Mouse (Mus musculus): Measurements from ENCODE around the gene Kdelr1.
A peak's percentile ranks its signal among the peaks of the same experiment; 100 is the strongest.

The Kdelr1 gene

GRCm38 (mm10) chr7:45872624-45873023 lies at the start of gene Kdelr1:
Gene Kdelr1 (plus strand): TSS chr7:45872772.
- peak; percentile 84 for DNase-seq

GRCm38 (mm10) chr7:45824598-45824997 lies 48.0 kb upstream of the Kdelr1 start, which contains the start of gene Kcnj14:
Gene Kcnj14 (minus strand): TSS chr7:45824782.
- DNase-seq: no peak

- DNase-seq: peak; percentile 9
These were observed 45.9 kb upstream of the Kdelr1 start for GRCm38 (mm10) chr7:45826631-45827030.

GRCm38 (mm10) chr7:45830427-45831127 lies 42.0 kb upstream of the Kdelr1 start, which contains the start of gene Grwd1:
Gene Grwd1 (minus strand): TSS chr7:45830944.
- DNase-seq: peak; percentile 82

- peak; percentile 10 for DNase-seq
These were observed 41.4 kb upstream of the Kdelr1 start for GRCm38 (mm10) chr7:45831128-45831525.

- DNase-seq: peak; percentile 41
These were observed 40.1 kb upstream of the Kdelr1 start for GRCm38 (mm10) chr7:45832428-45832827.

GRCm38 (mm10) chr7:45833148-45833790 lies 39.3 kb upstream of the Kdelr1 start:
- peak; percentile 13 for DNase-seq

- DNase-seq: peak; percentile 10
These were observed 38.6 kb upstream of the Kdelr1 start for GRCm38 (mm10) chr7:45833924-45834323.

GRCm38 (mm10) chr7:45842950-45843744 lies 29.4 kb upstream of the Kdelr1 start:
- DNase-seq: no peak

- DNase-seq: no peak
These were observed 24.0 kb upstream of the Kdelr1 start for GRCm38 (mm10) chr7:45848447-45849027.

- no peak for DNase-seq
These were observed 21.9 kb upstream of the Kdelr1 start for GRCm38 (mm10) chr7:45850661-45851060.

GRCm38 (mm10) chr7:45853089-45853488 lies 19.5 kb upstream of the Kdelr1 start:
- DNase-seq: no peak

- peak; percentile 68 for DNase-seq
These were observed 15.3 kb upstream of the Kdelr1 start for GRCm38 (mm10) chr7:45856950-45857901.

GRCm38 (mm10) chr7:45859008-45859407 lies 13.6 kb upstream of the Kdelr1 start:
- DNase-seq: no peak

GRCm38 (mm10) chr7:45862804-45863203 lies 9.8 kb upstream of the Kdelr1 start:
- no peak for DNase-seq

- DNase-seq: peak; percentile 22
These were observed 8.1 kb upstream of the Kdelr1 start for GRCm38 (mm10) chr7:45864435-45864834.

- DNase-seq: peak; percentile 77
These were observed 6.4 kb upstream of the Kdelr1 start for GRCm38 (mm10) chr7:45865925-45866910.

- DNase-seq: no peak
These were observed 4.7 kb upstream of the Kdelr1 start for GRCm38 (mm10) chr7:45867871-45868270.

GRCm38 (mm10) chr7:45869107-45869670 lies 3.4 kb upstream of the Kdelr1 start:
- peak; percentile 14 for DNase-seq

- peak; percentile 42 for DNase-seq
These were observed 2.8 kb upstream of the Kdelr1 start for GRCm38 (mm10) chr7:45869787-45870186.
